Comparison of ENCODE assay signal across 8 mouse cellular contexts in the genomic region with DNA sequence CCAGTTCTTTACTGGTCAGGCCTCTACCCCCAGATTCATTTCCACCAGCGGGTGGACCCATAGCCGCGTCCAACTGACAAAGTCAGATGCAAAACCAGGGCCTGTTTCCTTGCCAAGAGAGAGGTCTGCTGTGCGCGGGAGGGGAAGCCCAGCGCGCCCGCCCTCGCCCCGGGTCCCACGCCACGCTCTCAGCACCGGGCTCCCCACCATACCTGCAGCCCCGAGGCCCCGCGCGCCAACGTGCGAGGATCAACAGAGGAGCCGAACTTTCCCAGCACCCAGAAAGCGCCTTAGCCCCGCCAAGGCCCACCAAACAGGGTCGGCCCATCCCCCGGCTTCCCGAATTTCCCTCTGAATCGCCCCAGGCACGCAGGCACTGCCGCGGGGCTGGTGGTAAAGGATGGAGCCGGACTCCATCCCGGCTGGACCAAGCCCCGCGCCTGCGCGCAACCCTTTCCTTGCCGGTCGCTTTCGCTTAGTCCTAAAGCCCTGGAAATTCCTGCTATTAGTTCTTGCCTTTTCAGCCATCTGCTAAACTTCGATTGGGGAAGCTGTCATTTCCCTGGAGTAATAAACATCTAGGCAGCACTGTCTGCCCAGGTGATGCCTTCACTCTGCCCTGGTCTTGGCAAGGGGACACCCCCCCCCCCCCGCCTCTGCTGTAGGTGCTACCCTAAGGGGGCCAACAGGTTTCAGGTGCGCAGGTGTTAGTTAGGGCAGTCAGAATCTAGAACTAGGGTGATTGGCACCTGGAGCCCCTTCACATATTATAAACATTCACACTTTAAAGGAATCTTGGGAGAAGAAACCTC.
A peak's percentile ranks its signal among the peaks of the same experiment; 100 is the strongest.
DNase-seq lines count a peak whose midpoint lies in the region; ATAC-seq and TF ChIP-seq lines count a peak whose summit lies in the region.

No protein-coding gene starts in this region.

- H3K9ac ChIP-seq in forebrain, embryonic 14.5 days (ENCODE audit: low read length), result peak overlapping the region; percentile 79
- H3K9ac ChIP-seq in lung, embryonic 14.5 days, result peak overlapping the region; percentile 76

- peaks cover 4% of the 10 kb centered on the region; the same call in 1 of the 2 replicates for H3K36me3 ChIP-seq in forebrain, embryonic 14.5 days (ENCODE audit: control insufficient read depth, insufficient read depth, low read length)
- H3K36me3 ChIP-seq in lung, embryonic 14.5 days (ENCODE audit: insufficient read depth), result peaks cover 7% of the 10 kb centered on the region

- ATAC-seq in cerebellum, adult (ENCODE audit: insufficient number of reproducible peaks, low FRiP score, low TSS enrichment), result peak; percentile 78
- peak; percentile 92 for ATAC-seq in forebrain, embryonic 14.5 days
- ATAC-seq in lung, embryonic 14.5 days (ENCODE audit: insufficient read depth), result peak; percentile 91

- no peaks in the 10 kb centered on the region for H3K9me3 ChIP-seq in forebrain, embryonic 14.5 days (replicated peaks; ENCODE audit: control insufficient read depth, low read length)
- no peaks in the 10 kb centered on the region for H3K9me3 ChIP-seq in lung, embryonic 14.5 days (ENCODE audit: low read depth, low read length)

- DNase-seq in ES-CJ7 (ENCODE audit: low read depth, low spot score), result peak; percentile 85
- DNase-seq in forebrain, embryonic 14.5 days (ENCODE audit: low spot score), result peak; percentile 92
- peak; percentile 83 to 87 for DNase-seq in heart, postnatal 10 days
- peak; percentile 35 to 39 for DNase-seq in layer of hippocampus, adult 18-20 months (ENCODE audit: low spot score in 2 of 2)
- peak; percentile 95 for DNase-seq in lung, embryonic 14.5 days
- peak; percentile 73 for DNase-seq in ovary, postnatal 14 days (ENCODE audit: low spot score)
- DNase-seq in thymus, postnatal 0 days (ENCODE audit: low spot score), result no peak

- peak overlapping the region; percentile 64 for H3K4me3 ChIP-seq in forebrain, embryonic 14.5 days (ENCODE audit: low read depth, low read length)
- peak overlapping the region; percentile 68 for H3K4me3 ChIP-seq in lung, embryonic 14.5 days (ENCODE audit: low read depth, low read length)

- H3K27me3 ChIP-seq in forebrain, embryonic 14.5 days (replicated peaks; ENCODE audit: control insufficient read depth, insufficient read depth, low read length), result no peaks in the 10 kb centered on the region
- H3K27me3 ChIP-seq in lung, embryonic 14.5 days (ENCODE audit: insufficient read depth, low read length), result no peaks in the 10 kb centered on the region

- peak overlapping the region; percentile 87 for H3K27ac ChIP-seq in forebrain, embryonic 14.5 days (ENCODE audit: low read depth, low read length)
- peak overlapping the region; percentile 96 for H3K27ac ChIP-seq in lung, embryonic 14.5 days (ENCODE audit: low read depth)

- peaks cover 27% of the 10 kb centered on the region for H3K4me1 ChIP-seq in forebrain, embryonic 14.5 days (ENCODE audit: control insufficient read depth, insufficient read depth, low read length)
- peaks cover 40% of the 10 kb centered on the region for H3K4me1 ChIP-seq in lung, embryonic 14.5 days (ENCODE audit: insufficient read depth)

- peak overlapping the region; percentile 75 for H3K4me2 ChIP-seq in forebrain, embryonic 14.5 days (ENCODE audit: low read length)
- H3K4me2 ChIP-seq in lung, embryonic 14.5 days, result peak overlapping the region; percentile 86

- under 1% methylated on average over 41 of the region's 41 CpGs for WGBS in forebrain, embryonic 14.5 days
- WGBS in lung, embryonic 14.5 days, result 2% methylated on average over 41 of the region's 41 CpGs

- intact Hi-C loops in heart, postnatal 10 days (cut with DNase I), result loop anchor here (2.0 kb wide), 1 partner anchor 61 kb away; a partner anchor contains a TSS

- peak; percentile 36 for TF ChIP-seq CTCF in lung, embryonic 14.5 days (IDR thresholded peaks at IDR 0.05; ENCODE audit: low read depth)
